Mouse (Mus musculus): Measurements from ENCODE around the gene Ppp1r13b. TPM values are rescaled to one million over a fixed set of nuclear protein-coding genes. Genes with fewer than 3 reads are reported as not detected.

The Ppp1r13b gene
- polyA plus RNA-seq (2015; fragmentation: Illumina TruSeq; extraction: RNeasy Lipid Tissue Mini Kit (QIAGEN cat#74804); ENCODE audit: insufficient read depth, low replicate concordance), result 21.9 TPM

GRCm38 (mm10) chr12:111907970-111908681 lies at the start of gene Ppp1r13b:
Gene Ppp1r13b, minus strand, starts transcription at chr12:111908110.

DNA sequence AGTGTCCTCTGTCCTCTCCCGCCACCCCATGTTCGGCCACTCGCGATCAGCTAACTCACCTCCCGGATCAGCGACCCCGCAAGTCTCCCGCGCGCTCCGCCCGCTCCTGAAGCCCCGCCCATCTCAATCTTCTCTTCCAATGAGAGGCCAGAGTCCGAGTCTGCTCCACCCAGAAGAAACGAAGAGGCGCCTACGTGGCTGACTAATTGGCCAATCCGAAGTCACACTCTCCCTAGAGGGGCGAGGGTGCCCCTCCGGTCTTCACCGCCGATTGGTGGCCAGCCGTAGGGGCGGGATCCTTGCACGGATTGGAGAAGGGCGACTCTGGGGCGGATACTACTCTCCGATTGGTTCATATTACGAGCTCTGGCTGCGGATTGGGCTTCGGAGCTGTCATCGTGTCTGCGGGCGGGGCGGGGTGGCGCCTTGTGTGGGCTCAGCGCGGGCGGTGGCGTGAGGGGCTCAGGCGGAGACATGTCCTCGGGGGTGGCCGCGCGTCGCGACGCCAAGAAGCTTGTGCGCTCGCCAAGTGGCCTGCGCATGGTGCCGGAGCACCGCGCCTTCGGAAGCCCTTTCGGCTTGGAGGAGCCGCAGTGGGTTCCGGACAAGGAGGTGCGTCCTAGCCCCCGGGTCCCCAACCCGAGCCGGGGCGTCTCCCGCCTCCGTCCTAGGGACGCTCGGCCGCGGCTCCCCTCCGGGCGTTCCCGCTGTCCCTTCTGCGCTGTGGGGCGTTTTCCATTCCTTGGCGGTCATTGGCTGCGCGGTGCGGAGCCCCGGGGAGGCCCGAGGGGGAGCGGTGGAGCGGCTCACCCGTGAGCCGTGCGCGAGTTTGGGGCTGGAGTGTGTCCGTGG lies 93.9 kb downstream of the Ppp1r13b start, which contains the start of the genes Xrcc3 and Zfyve21:
Xrcc3 (minus strand) TSS at position 108 of the 852 bp plus-strand sequence.
Zfyve21 (plus strand) TSS at position 405 of the 852 bp plus-strand sequence.

Other genes starting within 250 kb of the Ppp1r13b start
- 11.0 TPM for gene Ckb, start 235.8 kb downstream of the Ppp1r13b start, polyA plus RNA-seq (2015; fragmentation: Illumina TruSeq; extraction: RNeasy Lipid Tissue Mini Kit (QIAGEN cat#74804); ENCODE audit: insufficient read depth, low replicate concordance)
- gene Trmt61a, start 230.0 kb downstream of the Ppp1r13b start, polyA plus RNA-seq (2015; fragmentation: Illumina TruSeq; extraction: RNeasy Lipid Tissue Mini Kit (QIAGEN cat#74804); ENCODE audit: insufficient read depth, low replicate concordance), result 4.2 TPM
- gene Bag5, start 194.9 kb downstream of the Ppp1r13b start, polyA plus RNA-seq (2015; fragmentation: Illumina TruSeq; extraction: RNeasy Lipid Tissue Mini Kit (QIAGEN cat#74804); ENCODE audit: insufficient read depth, low replicate concordance), result 18.8 TPM
- gene Apopt1, start 194.8 kb downstream of the Ppp1r13b start, polyA plus RNA-seq (2015; fragmentation: Illumina TruSeq; extraction: RNeasy Lipid Tissue Mini Kit (QIAGEN cat#74804); ENCODE audit: insufficient read depth, low replicate concordance), result 33.6 TPM
- gene Klc1, start 149.3 kb downstream of the Ppp1r13b start, polyA plus RNA-seq (2015; fragmentation: Illumina TruSeq; extraction: RNeasy Lipid Tissue Mini Kit (QIAGEN cat#74804); ENCODE audit: insufficient read depth, low replicate concordance), result 55.0 TPM
- gene Xrcc3, start 94.2 kb downstream of the Ppp1r13b start, polyA plus RNA-seq (2015; fragmentation: Illumina TruSeq; extraction: RNeasy Lipid Tissue Mini Kit (QIAGEN cat#74804); ENCODE audit: insufficient read depth, low replicate concordance), result 1.9 TPM
- gene Zfyve21, start 93.9 kb downstream of the Ppp1r13b start, polyA plus RNA-seq (2015; fragmentation: Illumina TruSeq; extraction: RNeasy Lipid Tissue Mini Kit (QIAGEN cat#74804); ENCODE audit: insufficient read depth, low replicate concordance), result 10.6 TPM
- 546 TPM for gene Atp5mpl, start 58.9 kb upstream of the Ppp1r13b start, polyA plus RNA-seq (2015; fragmentation: Illumina TruSeq; extraction: RNeasy Lipid Tissue Mini Kit (QIAGEN cat#74804); ENCODE audit: insufficient read depth, low replicate concordance)
- not detected for gene Tdrd9, start 63.4 kb upstream of the Ppp1r13b start, polyA plus RNA-seq (2015; fragmentation: Illumina TruSeq; extraction: RNeasy Lipid Tissue Mini Kit (QIAGEN cat#74804); ENCODE audit: insufficient read depth, low replicate concordance)
- gene Rd3l, start 73.2 kb upstream of the Ppp1r13b start, polyA plus RNA-seq (2015; fragmentation: Illumina TruSeq; extraction: RNeasy Lipid Tissue Mini Kit (QIAGEN cat#74804); ENCODE audit: insufficient read depth, low replicate concordance), result not detected
- not detected for gene Aspg, start 198.6 kb upstream of the Ppp1r13b start, polyA plus RNA-seq (2015; fragmentation: Illumina TruSeq; extraction: RNeasy Lipid Tissue Mini Kit (QIAGEN cat#74804); ENCODE audit: insufficient read depth, low replicate concordance)
- gene Kif26a, start 238.1 kb upstream of the Ppp1r13b start, polyA plus RNA-seq (2015; fragmentation: Illumina TruSeq; extraction: RNeasy Lipid Tissue Mini Kit (QIAGEN cat#74804); ENCODE audit: insufficient read depth, low replicate concordance), result 0.25 TPM